Mouse (Mus musculus) lung, postnatal 0 days (tissue): ENCODE measurements around the gene Zc3h15.

Experiments
- CTCF ChIP-seq: IDR thresholded peaks from 2 replicates; pipeline ENCODE4 v1.5.1; 2016; ENCODE audit warnings: antibody characterized with exemption, mild to moderate bottlenecking
- EP300 ChIP-seq: IDR thresholded peaks from 2 replicates; pipeline ENCODE4 v1.6.1; 2016; ENCODE audit warnings: antibody characterized with exemption, mild to moderate bottlenecking, control low read depth

DNA sequence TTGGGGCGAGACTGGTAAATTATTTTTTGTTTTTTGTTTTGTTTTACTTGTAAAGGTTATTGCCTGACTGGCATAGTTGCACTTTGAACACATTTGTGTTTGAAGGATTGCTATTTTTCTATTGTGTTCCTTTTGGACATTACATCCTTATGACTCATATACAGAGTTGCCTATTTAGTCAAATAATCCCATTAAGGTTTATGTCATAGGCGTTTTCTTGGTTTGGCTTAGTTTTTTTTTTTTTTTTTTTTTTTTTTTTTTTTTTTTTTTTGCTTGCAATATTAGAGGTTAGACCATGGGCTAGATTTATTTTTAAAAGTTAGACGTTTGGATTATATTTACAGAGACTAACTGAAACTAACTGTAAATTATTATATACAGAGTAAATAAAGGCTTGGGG, 15.0 kb downstream of the Zc3h15 start:
- TF ChIP-seq EP300 (no peak), CTCF (no peak)
